Mouse (Mus musculus) E14TG2a.4 (cell line): ENCODE measurements around the gene Wwox.

Experiments
- H3K27me3 ChIP-seq: 2 replicates; pipeline ENCODE4 v1.6.1; 2014; ENCODE audit warnings: low read length, control low read depth; ENCODE audit not compliant: insufficient read depth
- H3K36me3 ChIP-seq: 2 replicates; pipeline ENCODE4 v1.6.1; 2014; ENCODE audit warnings: low read length, control low read depth; ENCODE audit not compliant: insufficient read depth
- H3K4me1 ChIP-seq: replicated peaks from 2 replicates; pipeline ENCODE4 v1.6.1; 2014; ENCODE audit warnings: low read depth, low read length, control low read depth
- H3K4me3 ChIP-seq: replicated peaks from 2 replicates; pipeline ENCODE4 v1.5.1; 2014; ENCODE audit warnings: mild to moderate bottlenecking, low read length
- H3K9me3 ChIP-seq: 2 replicates; pipeline ENCODE4 v1.6.1; 2014; ENCODE audit warnings: low read length, control low read depth
- CTCF ChIP-seq: conservative IDR thresholded peaks from 2 replicates; pipeline ENCODE4 v1.5.1; 2014; ENCODE audit warnings: low read length
- NANOG ChIP-seq: IDR thresholded peaks from 2 replicates; pipeline ENCODE4 v1.6.1; 2014; ENCODE audit warnings: borderline replicate concordance, low read length, mixed read lengths
- POU5F1 ChIP-seq: IDR thresholded peaks from 2 replicates; pipeline ENCODE4 v1.6.1; 2014; ENCODE audit warnings: low read length, borderline replicate concordance

Wwox gene

GRCm38 (mm10) chr8:115185431-115185964 lies 746.0 kb downstream of the Wwox start:
- Histone ChIP-seq H3K27me3 (0 out of 2 replicates have a peak, but pooled peaks cover 7% of the 10 kb centered on the region), H3K4me3 (no peak overlapping the region), H3K36me3 (no peaks in the 10 kb centered on the region), H3K9me3 (peaks cover 6% of the 10 kb centered on the region), H3K4me1 (0 out of 2 replicates have a peak, but pooled peaks cover 3% of the 10 kb centered on the region)
- TF ChIP-seq CTCF (no peak), NANOG (no peak), POU5F1 (no peak)

GRCm38 (mm10) chr8:115186121-115186811 lies 746.8 kb downstream of the Wwox start:
- Histone ChIP-seq H3K27me3 (0 out of 2 replicates have a peak, but pooled peaks cover 7% of the 10 kb centered on the region), H3K4me3 (no peak overlapping the region), H3K36me3 (no peaks in the 10 kb centered on the region), H3K9me3 (peaks cover under 1% of the 10 kb centered on the region), H3K4me1 (0 out of 2 replicates have a peak, but pooled peaks cover 3% of the 10 kb centered on the region)
- TF ChIP-seq POU5F1 (no peak), NANOG (no peak), CTCF (no peak)

GRCm38 (mm10) chr8:115186882-115187281 lies 747.4 kb downstream of the Wwox start:
- Histone ChIP-seq H3K27me3 (0 out of 2 replicates have a peak, but pooled peaks cover 5% of the 10 kb centered on the region), H3K4me3 (no peak overlapping the region), H3K36me3 (no peaks in the 10 kb centered on the region), H3K4me1 (0 out of 2 replicates have a peak, but pooled peaks cover 3% of the 10 kb centered on the region), H3K9me3 (no peaks in the 10 kb centered on the region)
- TF ChIP-seq CTCF (no peak), POU5F1 (no peak), NANOG (no peak)

DNA sequence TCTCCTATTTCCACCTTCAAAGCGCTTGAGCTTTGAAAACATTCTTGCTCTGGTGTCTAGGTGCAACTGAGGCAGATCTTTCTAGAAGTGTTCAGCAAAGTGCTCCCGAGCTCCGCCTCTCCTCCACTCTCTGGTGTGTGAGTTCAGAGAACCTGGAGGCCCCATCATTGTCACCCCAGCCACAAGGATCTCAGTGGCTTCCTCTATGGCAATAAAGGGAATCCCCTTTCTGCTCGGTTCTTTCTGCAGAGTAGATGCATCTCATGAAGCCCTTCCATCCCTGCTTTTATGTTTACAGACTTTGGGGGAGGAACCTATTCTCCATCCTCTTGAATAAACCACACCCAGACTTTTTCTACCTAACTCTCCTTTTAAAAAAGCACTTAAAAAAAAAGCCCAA lies 749.0 kb downstream of the Wwox start:
- H3K4me1 ChIP-seq: 0 out of 2 replicates have a peak, but pooled peaks cover 3% of the 10 kb centered on the region
- no peak for TF ChIP-seq POU5F1
- no peak for TF ChIP-seq NANOG
- no peak for TF ChIP-seq CTCF
- H3K27me3 ChIP-seq: peaks cover 5% of the 10 kb centered on the region
- H3K36me3 ChIP-seq: no peaks in the 10 kb centered on the region
- no peaks in the 10 kb centered on the region for H3K9me3 ChIP-seq
- no peak overlapping the region for H3K4me3 ChIP-seq

GRCm38 (mm10) chr8:115189836-115190235 lies 750.4 kb downstream of the Wwox start:
- no peaks in the 10 kb centered on the region for H3K9me3 ChIP-seq
- H3K27me3 ChIP-seq: peaks cover 11% of the 10 kb centered on the region
- no peaks in the 10 kb centered on the region for H3K36me3 ChIP-seq
- no peak for TF ChIP-seq NANOG
- TF ChIP-seq POU5F1: no peak
- TF ChIP-seq CTCF: no peak
- no peak overlapping the region for H3K4me3 ChIP-seq
- H3K4me1 ChIP-seq: 0 out of 2 replicates have a peak, but pooled peaks cover 3% of the 10 kb centered on the region

GRCm38 (mm10) chr8:115193767-115194166 lies 754.3 kb downstream of the Wwox start:
- TF ChIP-seq CTCF (no peak), NANOG (no peak), POU5F1 (no peak)
- peaks cover 35% of the 10 kb centered on the region for H3K27me3 ChIP-seq
- H3K4me3 ChIP-seq: no peak overlapping the region
- H3K4me1 ChIP-seq: peaks cover 10% of the 10 kb centered on the region
- peaks cover 9% of the 10 kb centered on the region for H3K9me3 ChIP-seq
- H3K36me3 ChIP-seq: no peaks in the 10 kb centered on the region

GRCm38 (mm10) chr8:115195334-115195733 lies 755.9 kb downstream of the Wwox start:
- TF ChIP-seq CTCF: peak; percentile 62
- TF ChIP-seq NANOG: no peak
- no peak for TF ChIP-seq POU5F1
- peaks cover 9% of the 10 kb centered on the region for H3K9me3 ChIP-seq
- no peak overlapping the region for H3K4me3 ChIP-seq
- peaks cover 47% of the 10 kb centered on the region for H3K27me3 ChIP-seq
- peaks cover 22% of the 10 kb centered on the region for H3K4me1 ChIP-seq
- no peaks in the 10 kb centered on the region for H3K36me3 ChIP-seq

DNA sequence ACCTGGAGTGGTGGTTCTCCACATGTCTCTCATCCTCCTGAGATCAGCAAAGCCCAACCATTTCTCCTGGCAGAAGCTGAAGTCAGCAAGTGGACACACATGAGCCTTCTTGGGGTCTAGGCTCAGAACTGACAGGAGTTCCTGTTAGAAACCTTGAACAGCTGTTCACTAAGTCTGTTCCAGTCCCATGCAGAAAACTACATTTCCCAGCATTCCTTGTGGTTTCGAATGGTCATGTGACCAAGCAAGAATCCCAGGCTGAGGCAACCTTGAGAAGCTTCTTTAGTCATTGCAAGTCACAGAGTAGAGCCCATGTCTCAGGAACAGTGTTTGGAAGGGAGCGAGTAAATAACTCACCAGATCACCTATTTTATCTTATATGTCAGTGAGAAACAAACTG lies 757.4 kb downstream of the Wwox start:
- TF ChIP-seq NANOG: no peak
- no peak for TF ChIP-seq CTCF
- no peak for TF ChIP-seq POU5F1
- no peaks in the 10 kb centered on the region for H3K36me3 ChIP-seq

GRCm38 (mm10) chr8:115199204-115199603 lies 759.7 kb downstream of the Wwox start:
- H3K4me3 ChIP-seq: no peak overlapping the region
- peaks cover 9% of the 10 kb centered on the region for H3K9me3 ChIP-seq
- peaks cover 22% of the 10 kb centered on the region for H3K4me1 ChIP-seq
- no peaks in the 10 kb centered on the region for H3K36me3 ChIP-seq
- TF ChIP-seq NANOG: peak; percentile 76; the same call in 1 of the 2 replicates
- TF ChIP-seq CTCF: no peak
- peak; percentile 89 for TF ChIP-seq POU5F1
- peaks cover 69% of the 10 kb centered on the region for H3K27me3 ChIP-seq

More for the DNA sequence above, 757.4 kb downstream of the Wwox start:
- H3K27me3 ChIP-seq: peaks cover 60% of the 10 kb centered on the region
- H3K4me3 ChIP-seq: no peak overlapping the region
- peaks cover 9% of the 10 kb centered on the region for H3K9me3 ChIP-seq
- peaks cover 22% of the 10 kb centered on the region for H3K4me1 ChIP-seq
